Mouse (Mus musculus) embryo, embryonic 11 days (tissue): Measurements from ENCODE around the gene Rps6.
A peak's percentile ranks its signal among the peaks of the same experiment; 100 is the strongest.
"Not testable (repeated sequence)": the region's sequence is repeated elsewhere in the genome, so short reads cannot be mapped to it uniquely, and the experiment has no call there.

ENCODE experiments used
- DNase-seq: peaks from one replicate; pipeline ENCODE4 v3.0.0-alpha.2; 2015

Gene Rps6

GRCm38 (mm10) chr4:86851331-86851730, 5.9 kb downstream of the Rps6 start:
- no peak for DNase-seq

- DNase-seq, result no peak
Observed at GRCm38 (mm10) chr4:86847246-86847645, 10.0 kb downstream of the Rps6 start.

- no peak for DNase-seq
Observed at GRCm38 (mm10) chr4:86845384-86845783, 11.8 kb downstream of the Rps6 start.

GRCm38 (mm10) chr4:86841141-86841540, 16.1 kb downstream of the Rps6 start:
- not testable (repeated sequence) for DNase-seq

GRCm38 (mm10) chr4:86831896-86832295, 25.3 kb downstream of the Rps6 start:
- DNase-seq, result no peak

GRCm38 (mm10) chr4:86825143-86825542, 32.1 kb downstream of the Rps6 start:
- no peak for DNase-seq

GRCm38 (mm10) chr4:86823169-86823568, 34.0 kb downstream of the Rps6 start:
- DNase-seq, result peak; percentile 43

- DNase-seq, result no peak
Observed at GRCm38 (mm10) chr4:86814850-86815249, 42.4 kb downstream of the Rps6 start.

- DNase-seq, result peak; percentile 34
Observed at GRCm38 (mm10) chr4:86810604-86811003, 46.6 kb downstream of the Rps6 start.
